Mouse (Mus musculus): ENCODE data around the gene Khdc3.
"Not testable (repeated sequence)": the region's sequence is repeated elsewhere in the genome, so short reads cannot be mapped to it uniquely, and the experiment has no call there.

Gene Khdc3

DNA sequence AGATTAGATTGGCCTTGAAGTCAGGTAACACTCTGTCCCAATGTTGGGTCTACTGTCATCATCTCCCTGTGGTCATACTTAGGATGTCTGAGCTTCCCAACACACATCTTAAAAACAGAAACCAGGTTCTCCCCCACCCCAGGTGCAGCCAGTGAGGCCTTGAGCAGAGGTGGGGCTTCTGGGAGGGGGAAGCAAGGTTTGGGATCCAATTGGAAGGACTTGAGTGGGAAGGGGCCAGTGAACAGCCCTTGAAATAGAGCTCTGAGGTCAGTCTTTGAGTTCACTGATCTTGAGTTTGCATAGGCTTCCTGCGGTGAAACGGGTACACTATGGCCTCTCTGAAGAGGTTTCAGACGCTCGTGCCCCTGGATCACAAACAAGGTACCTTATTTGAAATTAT, 545 bp downstream of the Khdc3 start, which contains the start of gene Gm20509:
Gene Gm20509, plus strand, starts transcription at position 290 of the 400 bp plus-strand sequence.
- no peak for DNase-seq (ENCODE audit: low spot score)

GRCm38 (mm10) chr9:73103159-73103879, 1.7 kb downstream of the Khdc3 start:
- no peak for DNase-seq (ENCODE audit: low spot score)

DNA sequence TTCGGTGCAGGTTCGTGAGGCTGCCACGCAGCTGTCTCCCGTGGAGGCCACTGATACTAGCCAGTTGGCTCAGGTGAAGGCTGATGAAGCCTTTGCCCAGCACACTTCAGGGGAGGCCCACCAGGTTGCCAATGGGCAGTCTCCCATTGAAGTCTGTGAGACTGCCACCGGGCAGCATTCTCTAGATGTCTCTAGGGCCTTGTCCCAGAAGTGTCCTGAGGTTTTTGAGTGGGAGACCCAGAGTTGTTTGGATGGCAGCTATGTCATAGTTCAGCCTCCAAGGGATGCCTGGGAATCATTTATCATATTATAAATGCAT, 2.2 kb downstream of the Khdc3 start:
- no peak for DNase-seq (ENCODE audit: low spot score)

- DNase-seq (ENCODE audit: low spot score) = no peak
Observed at GRCm38 (mm10) chr9:73105141-73105540, 3.5 kb downstream of the Khdc3 start.

- no peak for DNase-seq (ENCODE audit: low spot score)
Observed at GRCm38 (mm10) chr9:73105771-73106170, 4.1 kb downstream of the Khdc3 start.

DNA sequence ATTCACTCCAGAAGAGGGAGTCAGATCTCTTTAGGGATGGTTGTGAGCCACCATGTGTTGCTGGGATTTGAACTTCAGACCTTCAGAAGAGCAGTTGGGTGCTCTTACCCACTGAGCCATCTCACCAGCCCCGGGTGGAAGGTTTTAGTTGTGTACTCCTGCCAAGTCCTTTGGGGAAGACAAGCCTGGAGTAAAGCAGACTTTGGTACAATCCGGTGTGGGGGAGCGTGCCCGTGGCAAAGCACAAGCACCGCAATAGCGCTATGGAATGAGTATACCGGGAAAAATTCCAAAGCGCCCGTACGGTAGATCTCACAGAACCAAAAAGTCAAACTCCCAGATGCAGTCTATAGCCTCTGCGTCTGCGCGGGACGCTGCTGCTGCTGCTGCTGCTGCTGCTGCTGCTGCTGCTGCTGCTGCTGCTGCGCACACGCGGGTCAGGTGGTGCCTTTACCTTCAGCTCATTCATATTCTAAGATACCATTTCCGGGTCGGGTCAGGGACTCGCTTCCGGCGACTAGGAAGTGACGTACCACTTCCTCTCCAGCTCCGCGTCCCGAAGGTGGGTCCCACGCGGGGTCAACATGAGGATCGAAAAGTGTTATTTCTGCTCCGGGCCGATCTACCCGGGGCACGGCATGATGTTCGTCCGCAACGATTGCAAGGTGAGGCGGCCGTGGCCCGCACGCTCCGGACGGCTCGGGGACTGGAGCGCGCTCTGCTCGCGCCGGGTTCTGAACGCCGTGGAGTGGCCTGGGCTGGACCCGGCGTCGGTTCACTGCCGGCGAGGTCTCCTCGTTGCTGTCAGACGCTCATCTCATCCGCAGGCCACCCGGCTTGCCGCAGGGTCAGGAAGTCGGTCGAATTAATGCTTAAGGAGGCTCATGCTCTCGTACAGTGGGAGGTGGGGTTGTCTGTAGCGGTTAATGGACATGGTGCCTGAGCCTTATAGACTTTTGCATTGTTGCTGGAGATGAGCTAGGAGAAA, 11.6 kb downstream of the Khdc3 start, which contains the start of gene Rsl24d1:
Gene Rsl24d1, plus strand, starts transcription at position 508 of the 988 bp plus-strand sequence.
- peak; percentile 80 for DNase-seq (ENCODE audit: low spot score)

DNA sequence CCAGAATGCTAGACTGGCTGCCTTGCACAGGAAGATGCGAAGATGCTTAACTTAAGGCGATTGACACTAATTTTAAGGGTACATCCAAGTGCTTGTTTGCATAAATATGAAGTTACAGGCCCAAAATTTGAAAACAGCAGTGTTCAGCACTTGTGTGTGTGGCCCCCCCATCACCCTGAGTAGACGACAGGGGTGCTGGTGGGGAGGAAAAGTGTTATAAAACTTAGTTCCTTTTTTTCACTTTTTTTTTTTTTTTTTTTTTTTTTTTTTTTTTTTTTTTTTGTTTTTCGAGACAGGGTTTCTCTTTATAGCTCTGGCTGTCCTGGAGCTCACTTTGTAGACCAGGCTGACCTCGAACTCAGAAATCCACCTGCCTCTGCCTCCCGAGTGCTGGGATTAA, 15.1 kb downstream of the Khdc3 start:
- not testable (repeated sequence) for DNase-seq (ENCODE audit: low spot score)

GRCm38 (mm10) chr9:73118012-73118411, 16.4 kb downstream of the Khdc3 start:
- DNase-seq (ENCODE audit: low spot score) = no peak

- DNase-seq (ENCODE audit: low spot score) = no peak
Observed at GRCm38 (mm10) chr9:73121735-73122134, 20.1 kb downstream of the Khdc3 start.

DNA sequence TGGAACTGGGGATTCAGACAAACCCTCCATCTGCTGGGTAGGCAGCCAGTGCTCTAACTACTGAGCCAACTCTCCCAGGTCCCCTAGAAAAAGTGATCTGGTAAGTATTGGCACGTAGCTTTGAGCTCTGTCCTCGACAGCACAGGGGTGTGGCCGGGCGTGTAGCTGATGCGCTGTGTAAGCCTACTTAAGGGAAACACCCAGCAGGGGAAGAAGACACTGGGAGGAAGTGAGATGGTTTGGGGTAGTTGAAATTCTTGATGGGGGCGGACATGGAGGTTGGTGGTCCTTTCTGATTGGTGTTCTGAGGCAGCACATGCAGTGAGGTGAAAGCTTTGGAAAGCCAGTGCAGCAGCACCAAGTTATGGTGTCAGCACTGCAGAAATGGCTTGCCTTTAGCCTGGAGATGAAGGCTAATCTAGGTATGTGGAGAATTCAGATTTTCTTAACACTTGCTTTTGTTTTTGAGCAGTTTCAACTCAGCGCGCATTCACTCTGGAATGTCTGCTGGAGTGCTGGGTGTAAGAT, 23.5 kb downstream of the Khdc3 start:
- no peak for DNase-seq (ENCODE audit: low spot score)

- DNase-seq (ENCODE audit: low spot score) = no peak
Observed at GRCm38 (mm10) chr9:73127457-73127856, 25.8 kb downstream of the Khdc3 start.

DNA sequence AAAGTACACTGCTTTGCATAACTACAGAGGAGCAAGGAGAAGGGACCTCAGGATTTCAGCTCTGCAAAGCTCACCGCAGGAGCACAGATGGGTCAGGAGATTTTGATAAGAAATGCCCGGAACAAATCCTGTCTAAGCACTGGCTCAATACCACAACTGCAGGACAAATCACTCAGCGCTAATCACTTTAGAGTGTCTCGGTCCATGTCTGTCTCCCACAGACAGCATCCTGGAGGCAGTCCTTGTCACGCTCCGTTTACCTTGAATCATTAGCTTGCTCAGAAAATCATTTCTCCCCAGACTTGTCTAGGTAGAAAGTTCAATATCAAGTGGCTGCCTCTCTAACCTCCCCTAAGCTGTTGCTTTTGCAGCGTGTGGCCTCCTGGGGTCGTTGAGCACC, 28.2 kb downstream of the Khdc3 start:
- no peak for DNase-seq (ENCODE audit: low spot score)

GRCm38 (mm10) chr9:73130529-73130928, 28.9 kb downstream of the Khdc3 start:
- no peak for DNase-seq (ENCODE audit: low spot score)

GRCm38 (mm10) chr9:73137341-73137886, 35.8 kb downstream of the Khdc3 start:
- DNase-seq (ENCODE audit: low spot score) = no peak
